Mouse (Mus musculus) B cell, adult 2 months (primary cell): ENCODE measurements around the gene Bard1.

Experiments used
- DNase-seq, 2 experiments: peaks; one replicate each; pipeline ENCODE4 v3.0.0; 2022

Bard1 gene

GRCm38 (mm10) chr1:71052252-71052651 is 50.7 kb downstream of the Bard1 start:
- no peak for DNase-seq

- no peak for DNase-seq
Measured at GRCm38 (mm10) chr1:71045141-71045540, 57.8 kb downstream of the Bard1 start.

GRCm38 (mm10) chr1:71043951-71044350 is 59.0 kb downstream of the Bard1 start:
- no peak for DNase-seq

GRCm38 (mm10) chr1:71036999-71037398 is 65.9 kb downstream of the Bard1 start:
- peak; percentile 12 to 17 for DNase-seq

GRCm38 (mm10) chr1:71035565-71035964 is 67.4 kb downstream of the Bard1 start:
- no peak for DNase-seq

GRCm38 (mm10) chr1:71022766-71023165 is 80.2 kb downstream of the Bard1 start:
- DNase-seq: no peak

- DNase-seq: no peak
Measured at GRCm38 (mm10) chr1:71014345-71014744, 88.6 kb downstream of the Bard1 start.

- no peak for DNase-seq
Measured at GRCm38 (mm10) chr1:71005998-71006397, 96.9 kb downstream of the Bard1 start.

GRCm38 (mm10) chr1:71004177-71004576 is 98.8 kb downstream of the Bard1 start:
- no peak for DNase-seq

GRCm38 (mm10) chr1:71003741-71004140 is 99.2 kb downstream of the Bard1 start:
- no peak for DNase-seq

- DNase-seq: no peak
Measured at GRCm38 (mm10) chr1:70997377-70997993, 105.5 kb downstream of the Bard1 start.

GRCm38 (mm10) chr1:70996766-70997165 is 106.2 kb downstream of the Bard1 start:
- no peak for DNase-seq
